Mouse (Mus musculus): ENCODE results near the gene Cyp17a1. TPM values are rescaled to one million over a fixed set of nuclear protein-coding genes. Genes with fewer than 3 reads are reported as not detected.

The Cyp17a1 gene
- not detected for total RNA-seq (2021)
- long read RNA-seq, experiment 1 = 0 reads
- long read RNA-seq, experiment 2 = 0 reads

GRCm38 (mm10) chr19:46672766-46673418 lies at the start of gene Cyp17a1:
Gene Cyp17a1, minus strand, starts transcription at chr19:46673172.
- intact Hi-C loops (cut with DNase I) = loop anchor here (10.0 kb wide), 2 partner anchors 322 to 372 kb away; no protein-coding TSS in a partner anchor

GRCm38 (mm10) chr19:46718150-46718549 lies 45.2 kb upstream of the Cyp17a1 start:
- intact Hi-C loops (cut with DNase I) = no loop called here
- DNase-seq = no peak

More at GRCm38 (mm10) chr19:46672766-46673418, at the start of gene Cyp17a1:
- DNase-seq = no peak

GRCm38 (mm10) chr19:46715016-46715415 lies 42.0 kb upstream of the Cyp17a1 start:
- DNase-seq = no peak
- intact Hi-C loops (cut with DNase I) = no loop called here

DNA sequence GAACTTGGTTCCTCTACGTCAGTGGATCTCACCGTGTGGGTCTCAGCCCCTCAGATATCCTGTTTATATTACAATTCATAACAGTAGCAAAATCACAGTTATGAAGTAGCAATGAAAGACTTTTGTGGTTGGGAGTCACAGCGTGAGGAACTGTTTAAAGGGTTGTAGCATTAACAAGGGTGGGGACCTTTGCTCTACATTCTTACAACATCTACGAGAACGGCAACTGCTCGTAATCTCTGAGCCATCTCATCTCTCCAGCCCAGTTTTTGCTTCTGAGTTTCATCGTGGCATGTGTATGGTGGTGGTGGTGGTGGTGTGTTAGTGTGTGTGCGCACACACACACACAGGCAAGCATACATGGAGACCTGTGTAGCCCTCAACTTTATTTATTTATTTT lies 41.3 kb upstream of the Cyp17a1 start:
- intact Hi-C loops (cut with DNase I) = no loop called here
- no peak for DNase-seq

DNA sequence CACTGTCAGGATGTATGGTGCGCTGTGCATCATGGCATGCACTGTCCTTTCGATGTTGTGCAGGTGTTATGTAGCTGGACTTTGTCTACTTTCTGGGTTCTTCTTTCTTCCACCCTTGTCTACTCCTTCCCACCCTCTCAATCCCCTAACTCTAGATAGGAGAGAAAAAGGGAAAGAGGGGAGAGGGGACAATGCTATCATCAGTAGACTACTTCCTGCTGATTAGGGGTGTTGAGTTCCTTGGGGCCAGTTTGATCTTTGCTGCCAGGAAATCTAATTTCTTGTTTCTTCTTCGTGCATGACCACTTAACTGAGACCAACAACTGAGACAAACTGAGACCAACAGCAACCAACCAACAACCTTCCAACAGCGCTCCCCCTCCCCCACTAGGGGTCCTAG lies 37.6 kb upstream of the Cyp17a1 start:
- intact Hi-C loops (cut with DNase I) = no loop called here
- no peak for DNase-seq

DNA sequence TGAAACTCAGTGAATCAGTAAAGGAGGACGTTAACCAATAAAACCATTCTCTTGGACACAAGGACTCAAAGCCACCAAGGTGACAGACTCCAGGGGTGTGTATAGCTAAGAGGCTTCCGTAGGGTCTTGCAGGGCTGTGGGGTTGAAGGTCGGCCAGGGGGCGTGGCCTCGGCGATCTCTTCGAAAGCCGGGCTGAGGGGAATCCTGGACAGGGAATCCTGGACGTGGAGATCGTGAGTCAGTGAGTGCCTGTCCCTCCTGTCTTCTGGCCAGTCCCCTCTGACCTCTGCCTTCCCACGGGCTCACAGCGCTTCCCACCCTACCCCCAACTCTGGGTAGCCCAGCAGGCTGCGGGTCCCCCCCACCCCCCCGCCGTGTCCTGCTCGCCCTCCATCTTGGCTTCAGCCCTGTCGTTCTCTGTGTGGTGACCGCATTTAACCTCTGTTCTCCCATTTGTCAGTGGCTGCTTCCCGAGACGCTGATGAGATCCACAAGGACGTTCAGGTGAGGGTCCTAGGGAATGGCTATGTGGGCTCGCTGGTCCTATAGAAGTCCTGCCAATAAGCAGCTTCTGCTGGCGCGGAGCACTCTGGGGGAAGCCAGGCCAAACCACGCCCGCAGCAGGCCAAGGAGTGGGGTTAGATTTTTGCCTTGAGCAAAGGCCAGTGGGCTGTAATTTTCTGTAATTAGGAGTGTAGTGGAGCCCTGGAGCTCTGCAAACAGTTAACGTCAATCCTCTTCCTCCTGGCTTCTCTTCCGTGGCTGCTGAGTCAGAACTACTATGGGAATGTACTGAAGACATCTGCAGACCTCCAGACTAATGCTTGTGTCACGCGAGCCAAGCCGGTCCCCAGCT lies 34.6 kb upstream of the Cyp17a1 start, which contains the start of gene As3mt:
TSS of gene As3mt (plus strand) at position 163 of the 856 bp plus-strand sequence.
- DNase-seq = peak; percentile 78 to 85
- intact Hi-C loops (cut with DNase I) = loop anchor here (2.0 kb wide), 1 partner anchor 17 kb away; no protein-coding TSS in a partner anchor

DNA sequence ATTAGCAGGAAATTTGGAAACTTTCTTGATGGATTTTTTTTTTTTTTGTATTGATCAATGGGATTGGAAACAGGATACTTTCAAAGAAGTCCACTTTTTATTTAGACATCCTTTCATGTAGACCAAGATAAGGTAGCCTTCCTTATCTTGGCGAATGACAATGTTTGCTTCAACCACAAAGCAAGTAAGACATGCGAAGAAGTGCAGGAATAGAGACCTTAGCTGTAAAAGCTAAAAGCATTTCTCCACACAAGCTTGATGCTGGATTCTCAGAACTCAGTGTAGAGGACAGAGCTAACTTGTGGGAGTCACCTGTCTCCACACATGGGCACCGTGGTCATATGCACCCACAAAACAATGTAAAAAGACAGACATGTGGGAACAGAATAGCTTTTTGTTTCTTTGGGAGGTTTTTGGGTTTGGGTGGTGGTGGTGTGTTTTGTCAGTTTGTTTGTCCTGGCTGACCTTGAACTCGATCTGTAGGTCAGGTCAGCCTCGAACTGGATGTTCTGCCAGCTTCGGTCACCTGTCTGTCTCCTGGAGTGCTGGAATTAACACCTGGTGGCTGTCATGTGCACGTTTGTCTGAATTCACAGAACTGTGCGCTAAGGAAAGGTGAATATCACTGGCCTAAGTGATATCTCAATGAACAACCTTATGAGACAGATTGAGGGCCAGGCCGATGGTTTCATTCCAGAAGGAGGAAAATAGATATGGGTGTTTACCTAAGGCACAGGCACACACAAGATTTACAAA lies 33.7 kb upstream of the Cyp17a1 start:
- intact Hi-C loops (cut with DNase I) = loop anchor here (2.0 kb wide), 1 partner anchor 16 kb away; no protein-coding TSS in a partner anchor
- no peak for DNase-seq

DNA sequence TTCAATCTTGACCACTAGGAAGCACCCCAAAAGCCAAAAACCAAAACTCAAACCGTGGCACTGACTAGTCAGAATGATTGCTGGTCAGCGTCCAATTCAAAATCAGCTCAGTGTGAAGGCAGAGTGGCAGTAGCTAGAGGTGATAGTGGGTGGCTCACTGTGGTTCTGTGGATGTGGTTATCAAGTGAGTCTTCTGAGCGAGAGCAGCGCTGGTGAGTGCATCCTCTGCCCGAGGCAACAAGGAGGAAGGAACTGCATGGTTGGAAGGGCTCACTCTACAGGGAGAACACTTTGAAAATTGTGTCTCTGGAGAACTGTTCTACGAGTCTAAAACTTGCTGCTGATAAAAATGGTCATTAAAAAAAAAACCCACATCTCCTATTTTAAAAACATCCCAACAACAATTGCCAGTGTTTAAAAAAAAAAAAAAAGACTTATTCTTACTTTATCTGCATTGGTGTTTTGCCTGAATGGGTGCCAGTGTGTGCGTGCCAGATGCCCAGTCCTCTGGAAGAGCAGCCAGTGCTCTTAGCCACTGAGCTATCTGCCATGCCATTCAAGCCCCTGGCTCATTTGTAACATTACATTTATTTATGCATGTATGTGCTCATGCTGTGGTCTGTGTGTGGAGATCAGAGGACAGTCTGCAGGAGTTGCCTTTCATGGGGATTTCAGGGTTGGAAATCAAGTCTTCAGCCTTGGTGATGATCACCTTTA lies 33.0 kb upstream of the Cyp17a1 start:
- DNase-seq = no peak
- intact Hi-C loops (cut with DNase I) = loop anchor here (2.0 kb wide), 1 partner anchor 15 kb away; no protein-coding TSS in a partner anchor

- intact Hi-C loops (cut with DNase I) = no loop called here
- no peak for DNase-seq
These were observed 28.2 kb upstream of the Cyp17a1 start for GRCm38 (mm10) chr19:46701156-46701555.

DNA sequence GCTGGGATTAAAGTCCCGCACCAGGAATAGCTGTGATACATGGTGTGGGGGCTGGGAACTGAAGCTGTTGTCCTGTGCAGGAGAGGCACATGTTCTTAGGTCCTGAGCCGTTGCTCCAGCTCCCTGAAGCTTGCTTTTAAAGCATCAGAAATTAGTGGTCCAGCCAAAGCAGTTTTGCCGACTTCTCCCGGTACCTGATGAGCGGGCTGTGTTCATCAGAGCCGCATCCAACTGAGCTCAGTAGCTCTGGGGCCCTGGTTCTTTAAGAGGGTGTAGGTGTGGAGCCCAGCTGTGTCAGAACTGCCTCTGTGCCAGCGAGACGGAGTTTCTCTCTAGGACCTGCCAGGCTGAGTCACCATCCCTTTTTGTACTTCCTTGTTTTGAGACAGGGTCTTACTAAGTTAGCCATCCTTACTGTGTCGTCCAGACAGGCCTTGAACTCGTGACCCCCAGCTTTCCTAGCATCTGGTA lies 26.1 kb upstream of the Cyp17a1 start:
- no peak for DNase-seq
- intact Hi-C loops (cut with DNase I) = no loop called here

GRCm38 (mm10) chr19:46697840-46698517 lies 25.0 kb upstream of the Cyp17a1 start:
- no peak for DNase-seq

DNA sequence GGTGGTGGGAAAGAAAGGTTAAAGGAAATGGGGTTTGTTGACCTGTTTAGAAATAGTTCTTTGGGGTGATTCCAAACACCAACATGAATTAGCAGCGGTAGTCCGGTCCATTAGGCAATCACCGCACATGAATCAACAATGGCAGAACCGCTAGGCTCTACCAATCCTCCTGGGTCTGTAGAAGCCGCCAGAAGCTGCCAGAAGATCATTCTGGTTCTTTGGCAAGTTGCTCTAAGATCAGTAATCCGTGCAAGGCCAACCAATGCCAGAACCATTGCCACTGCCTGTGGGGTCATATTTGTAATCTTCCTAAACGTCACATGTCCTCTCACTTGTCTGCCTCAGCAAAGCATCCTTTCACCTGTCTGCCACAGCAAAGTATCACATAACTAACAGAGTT lies 24.0 kb upstream of the Cyp17a1 start:
- intact Hi-C loops (cut with DNase I) = no loop called here
- DNase-seq = no peak

More at GRCm38 (mm10) chr19:46697840-46698517, 25.0 kb upstream of the Cyp17a1 start:
- intact Hi-C loops (cut with DNase I) = no loop called here

- intact Hi-C loops (cut with DNase I) = no loop called here
- DNase-seq = no peak
These were observed 23.5 kb upstream of the Cyp17a1 start for GRCm38 (mm10) chr19:46696482-46696881.

DNA sequence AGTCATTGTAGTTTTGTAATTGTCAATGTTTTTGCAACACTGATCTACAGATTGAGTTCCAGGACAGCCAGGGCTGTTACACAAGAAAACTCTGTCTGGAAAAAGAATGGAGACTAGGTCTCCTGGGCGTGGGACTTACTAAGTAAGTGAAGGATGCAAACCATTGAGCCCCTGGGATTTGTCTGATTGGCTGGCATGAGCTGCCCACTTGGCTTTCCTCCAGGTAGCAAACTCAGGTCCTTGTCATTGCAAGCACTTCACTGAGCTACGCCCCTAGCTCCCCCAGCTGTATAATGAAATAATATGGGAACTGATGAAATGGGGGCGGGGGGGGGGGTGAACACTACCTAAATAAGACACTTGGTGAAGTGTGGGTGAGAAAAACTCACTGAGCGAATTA lies 20.2 kb upstream of the Cyp17a1 start:
- no peak for DNase-seq
- intact Hi-C loops (cut with DNase I) = no loop called here

- no peak for DNase-seq
- intact Hi-C loops (cut with DNase I) = loop anchor here (2.0 kb wide), 1 partner anchor 16 kb away; the partner anchor contains the start of gene As3mt
These were observed 18.1 kb upstream of the Cyp17a1 start for GRCm38 (mm10) chr19:46691078-46691477.

- intact Hi-C loops (cut with DNase I) = loop anchor here (2.0 kb wide), 1 partner anchor 16 kb away; the partner anchor contains the start of gene As3mt
- DNase-seq = no peak
These were observed 17.4 kb upstream of the Cyp17a1 start for GRCm38 (mm10) chr19:46690387-46690786.

DNA sequence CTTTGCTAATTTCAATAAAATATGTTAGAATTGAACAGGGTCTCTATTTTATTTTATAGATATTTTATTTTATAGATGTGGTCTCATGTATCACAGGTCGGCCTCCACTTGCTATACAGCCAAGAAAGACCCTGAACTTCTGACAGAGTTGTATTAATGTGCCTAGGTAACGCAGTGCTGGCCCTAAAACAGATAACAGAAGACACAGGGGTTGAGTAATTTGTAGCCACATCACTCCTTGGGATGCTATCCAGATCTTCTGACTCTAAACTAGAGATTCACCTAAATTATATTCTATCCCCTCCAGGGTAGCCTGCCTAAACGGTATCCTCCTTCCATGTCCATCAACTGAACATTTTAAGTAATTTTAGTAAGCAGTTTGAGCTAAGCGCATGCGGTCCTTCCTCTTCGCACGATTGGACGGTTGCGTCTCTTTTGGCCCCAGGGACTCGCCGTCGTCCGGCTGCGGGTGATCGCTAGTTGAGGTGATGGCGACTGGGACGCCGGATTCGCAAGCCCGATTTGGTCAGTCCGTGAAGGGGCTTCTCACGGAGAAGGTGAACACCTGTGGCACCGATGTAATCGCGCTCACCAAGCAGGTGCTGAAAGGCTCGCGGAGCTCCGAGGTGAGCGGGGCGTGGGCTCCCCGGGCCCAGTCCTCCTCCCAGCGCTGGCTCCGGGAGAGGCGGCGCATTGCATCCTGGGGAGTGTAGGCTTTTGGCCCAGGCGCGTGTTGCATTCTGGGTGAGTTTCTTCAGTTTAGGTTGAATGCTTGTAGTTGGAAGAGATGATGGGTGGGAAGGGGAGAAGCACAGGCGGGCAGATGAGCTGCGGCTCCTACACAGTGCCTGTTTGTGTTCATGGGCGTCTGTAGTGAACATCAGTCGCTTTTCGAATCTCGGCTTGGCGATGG lies 16.7 kb upstream of the Cyp17a1 start, which contains the start of gene Borcs7:
TSS of gene Borcs7 (plus strand) at position 447 of the 913 bp plus-strand sequence.
- DNase-seq = peak; percentile 83 to 87
- intact Hi-C loops (cut with DNase I) = loop anchor here (2.0 kb wide), 1 partner anchor 17 kb away; the partner anchor contains the start of gene As3mt
